17 mouse cellular contexts compared by ENCODE assay signal in the genomic region with DNA sequence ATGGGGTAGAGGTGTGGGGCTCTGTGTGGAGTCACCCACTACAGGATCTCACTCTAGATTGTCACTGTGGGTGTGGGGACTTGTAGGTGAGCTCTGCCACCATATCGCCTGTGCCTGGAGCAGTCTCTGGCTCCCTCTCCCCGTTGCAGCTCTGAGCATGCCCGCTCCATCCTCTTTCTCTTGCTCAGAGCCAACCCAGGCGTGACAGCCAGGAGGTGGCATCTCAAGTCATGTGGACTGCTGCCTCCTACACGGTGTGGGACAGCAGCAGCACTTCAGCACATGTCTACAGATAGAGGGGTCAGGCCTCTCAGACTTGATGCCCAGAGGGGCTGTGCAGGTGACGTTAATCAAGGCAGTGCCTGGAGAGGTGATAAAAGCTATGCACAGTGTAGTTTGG. TPM values are rescaled to one million over a fixed set of nuclear protein-coding genes. Genes with fewer than 3 reads are reported as not detected.
DNase-seq lines count a peak whose midpoint lies in the region; ATAC-seq lines count a peak whose summit lies in the region.
"Had no signal": no experiment of that assay in that cellular context is flagged by ENCODE, and none has a peak within 500 bp of the region (broad histone marks: within the 10 kb centered on the region; RNA-seq: fewer than 3 reads in every experiment).

No protein-coding gene starts in this region.

- peak overlapping the region; percentile 47; the same call in 1 of the 2 replicates for H3K27ac ChIP-seq in midbrain, embryonic 10.5 days (replicated peaks)
- H3K27ac ChIP-seq in midbrain, embryonic 14.5 days (replicated peaks; ENCODE audit: low read depth, low read length): no peak overlapping the region
- 0 out of 2 replicates have a peak overlapping the region, but pooled peaks have one; percentile 33 for H3K27ac ChIP-seq in embryonic facial prominence, embryonic 13.5 days
- peak overlapping the region; percentile 77; the same call in 1 of the 2 replicates for H3K27ac ChIP-seq in limb, embryonic 10.5 days
- H3K27ac ChIP-seq: intestine, embryonic 15.5 days; liver, embryonic 13.5 days; midbrain, embryonic 15.5 days had no signal

- H3K4me3 ChIP-seq in midbrain, embryonic 10.5 days: no peak overlapping the region
- no peak overlapping the region for H3K4me3 ChIP-seq in midbrain, embryonic 14.5 days (replicated peaks; ENCODE audit: low read depth, low read length)
- no peak overlapping the region for H3K4me3 ChIP-seq in embryonic facial prominence, embryonic 13.5 days
- no peak overlapping the region for H3K4me3 ChIP-seq in limb, embryonic 10.5 days
- H3K4me3 ChIP-seq: erythroblast, embryonic 14.5 days; intestine, embryonic 15.5 days; liver, embryonic 13.5 days; midbrain, embryonic 15.5 days had no signal

- peak; percentile 80 for DNase-seq in heart, adult 11 months
- DNase-seq in heart, postnatal 10 days: no peak
- DNase-seq in midbrain, embryonic 10.5 days (ENCODE audit: low spot score): no peak
- no peak for DNase-seq in midbrain, embryonic 14.5 days
- DNase-seq in limb, embryonic 10.5 days (ENCODE audit: low spot score): no peak
- no peak for DNase-seq in c-Kit-positive CD71-positive TER-119-positive erythroid progenitor cells, embryonic 14.5 days (ENCODE audit: low spot score)
- DNase-seq: adrenal gland, adult 8-10 months; gastrocnemius, postnatal 36 days; liver, embryonic 13.5 days; lung, postnatal 14 days; right cerebral cortex, postnatal 14 days; thymus, adult 18-20 months had no signal

- no peaks in the 10 kb centered on the region for H3K36me3 ChIP-seq in midbrain, embryonic 10.5 days
- no peaks in the 10 kb centered on the region for H3K36me3 ChIP-seq in midbrain, embryonic 14.5 days (ENCODE audit: control insufficient read depth, insufficient read depth, low read length)
- no peaks in the 10 kb centered on the region for H3K36me3 ChIP-seq in embryonic facial prominence, embryonic 13.5 days
- no peaks in the 10 kb centered on the region for H3K36me3 ChIP-seq in limb, embryonic 10.5 days
- H3K36me3 ChIP-seq: intestine, embryonic 15.5 days; liver, embryonic 13.5 days; midbrain, embryonic 15.5 days had no signal

- H3K27me3 ChIP-seq in midbrain, embryonic 10.5 days (ENCODE audit: low read depth, poor library complexity, severe bottlenecking): no peaks in the 10 kb centered on the region
- H3K27me3 ChIP-seq in midbrain, embryonic 14.5 days (ENCODE audit: control insufficient read depth, insufficient read depth, low read length): no peaks in the 10 kb centered on the region
- H3K27me3 ChIP-seq in embryonic facial prominence, embryonic 13.5 days: no peaks in the 10 kb centered on the region
- peaks cover 50% of the 10 kb centered on the region for H3K27me3 ChIP-seq in limb, embryonic 10.5 days (ENCODE audit: low read depth, poor library complexity, severe bottlenecking)
- H3K27me3 ChIP-seq: intestine, embryonic 15.5 days; liver, embryonic 13.5 days; midbrain, embryonic 15.5 days had no signal

- no peak overlapping the region for H3K4me2 ChIP-seq in midbrain, embryonic 14.5 days (ENCODE audit: low read length)
- H3K4me2 ChIP-seq in embryonic facial prominence, embryonic 13.5 days: no peak overlapping the region
- H3K4me2 ChIP-seq: intestine, embryonic 15.5 days; liver, embryonic 13.5 days; midbrain, embryonic 15.5 days had no signal

- peaks cover 38% of the 10 kb centered on the region for H3K4me1 ChIP-seq in midbrain, embryonic 10.5 days
- H3K4me1 ChIP-seq in midbrain, embryonic 14.5 days (ENCODE audit: control insufficient read depth, insufficient read depth, low read length): peaks cover 21% of the 10 kb centered on the region
- H3K4me1 ChIP-seq in embryonic facial prominence, embryonic 13.5 days: peaks cover 65% of the 10 kb centered on the region
- peaks cover 69% of the 10 kb centered on the region for H3K4me1 ChIP-seq in limb, embryonic 10.5 days

- no peak for ATAC-seq in midbrain, embryonic 14.5 days (ENCODE audit: low FRiP score, low TSS enrichment)
- ATAC-seq in embryonic facial prominence, embryonic 13.5 days (ENCODE audit: insufficient number of reproducible peaks, insufficient read depth, low FRiP score, low TSS enrichment, low read depth): no peak
- no peak for ATAC-seq in megakaryocyte progenitor cell, adult 5-6 weeks (replicated peaks; ENCODE audit: poor library complexity)
- ATAC-seq: intestine, embryonic 15.5 days; midbrain, embryonic 15.5 days had no signal

- H3K9me3 ChIP-seq in midbrain, embryonic 10.5 days (replicated peaks): no peaks in the 10 kb centered on the region
- H3K9me3 ChIP-seq in midbrain, embryonic 14.5 days (ENCODE audit: control insufficient read depth, low read length): no peaks in the 10 kb centered on the region
- H3K9me3 ChIP-seq in embryonic facial prominence, embryonic 13.5 days: no peaks in the 10 kb centered on the region
- H3K9me3 ChIP-seq in limb, embryonic 10.5 days (replicated peaks): no peaks in the 10 kb centered on the region
- H3K9me3 ChIP-seq: intestine, embryonic 15.5 days; liver, embryonic 13.5 days; midbrain, embryonic 15.5 days had no signal

- no peak overlapping the region for H3K9ac ChIP-seq in midbrain, embryonic 14.5 days (replicated peaks; ENCODE audit: low read length)
- no peak overlapping the region for H3K9ac ChIP-seq in embryonic facial prominence, embryonic 13.5 days
- H3K9ac ChIP-seq: intestine, embryonic 15.5 days; liver, embryonic 13.5 days; midbrain, embryonic 15.5 days had no signal

- intact Hi-C loops in heart, postnatal 10 days (cut with DNase I): no loop called here

- 83% methylated on average over 6 of the region's 6 CpGs for WGBS in midbrain, embryonic 10.5 days
- 64% methylated on average over 6 of the region's 6 CpGs for WGBS in midbrain, embryonic 14.5 days
- WGBS in embryonic facial prominence, embryonic 13.5 days: 63% methylated on average over 6 of the region's 6 CpGs
- WGBS in limb, embryonic 10.5 days: 54% methylated on average over 6 of the region's 6 CpGs

RNA-seq across cellular contexts. Expression of gene Eya2, which starts 57.4 kb away (rescaled TPM):
- 1 to 10 TPM; 2.7 to 3.3 TPM for total RNA-seq in heart, postnatal 10 days (2021)
- 9.6 and 14.2 TPM in 2 replicates for polyA plus RNA-seq in midbrain, embryonic 10.5 days (2016; fragmentation: Nextera tagmentation; extraction: Ambion mirVana)
- 3.2 and 3.9 TPM in 2 replicates for polyA plus RNA-seq in midbrain, embryonic 14.5 days (2014; fragmentation: Nextera tagmentation; extraction: Ambion mirVana)
- 22.1 and 34.0 TPM in 2 replicates for polyA plus RNA-seq in embryonic facial prominence, embryonic 13.5 days (2015; fragmentation: Nextera tagmentation; extraction: Ambion mirVana)
- 6.9 and 7.7 TPM in 2 replicates for polyA plus RNA-seq in limb, embryonic 10.5 days (2016; fragmentation: Nextera tagmentation; extraction: Ambion mirVana)
- total RNA-seq in megakaryocyte progenitor cell, adult 5-6 weeks (2015): 1.7 TPM in 2 replicates
- 0.33 and 1.8 TPM in 2 replicates for total RNA-seq in megakaryocyte progenitor cell, adult 5-6 weeks (2017)
- polyA plus RNA-seq: erythroblast, embryonic 14.5 days had no signal
